Mouse (Mus musculus): ENCODE measurements around the gene Zswim4. TPM values are rescaled to one million over a fixed set of nuclear protein-coding genes. Genes with fewer than 3 reads are reported as not detected.
A peak's percentile ranks its signal among the peaks of the same experiment; 100 is the strongest.

Gene Zswim4
- polyA plus RNA-seq, 1 experiment from 2014 or later: 7.6 TPM

- peaks cover 66% of the 10 kb centered on the region for H3K36me3 ChIP-seq
- H3K9ac ChIP-seq: peak overlapping the region; percentile 85; the same call in 1 of the 2 replicates
- 0 out of 2 replicates have a peak overlapping the region, but pooled peaks have one; percentile 92 for H3K27ac ChIP-seq
- WGBS: 84% methylated on average over 3 of the region's 3 CpGs
- H3K27me3 ChIP-seq: no peaks in the 10 kb centered on the region
- peak overlapping the region; percentile 98 for H3K4me2 ChIP-seq
- H3K4me3 ChIP-seq: peak overlapping the region; percentile 83
- H3K4me1 ChIP-seq (replicated peaks): peaks cover 17% of the 10 kb centered on the region
- H3K9me3 ChIP-seq (replicated peaks): no peaks in the 10 kb centered on the region
- no peak for ATAC-seq (replicated peaks; ENCODE audit: insufficient number of reproducible peaks, insufficient read depth, low FRiP score, low read depth)
Observed at GRCm38 (mm10) chr8:84255858-84256257, 19.0 kb upstream of the Zswim4 start.

GRCm38 (mm10) chr8:84249257-84250170 is 12.7 kb upstream of the Zswim4 start, which contains the start of gene D8Ertd738e:
D8Ertd738e (minus strand) TSS chr8:84249719.
- Histone ChIP-seq H3K36me3 (peaks cover 71% of the 10 kb centered on the region), H3K4me3 (peak within 1 kb of the TSS; percentile 88), H3K9me3 (replicated peaks) (no peaks in the 10 kb centered on the region), H3K4me1 (replicated peaks) (peaks cover 5% of the 10 kb centered on the region), H3K9ac (peak within 1 kb of the TSS; percentile 85), H3K27me3 (no peaks in the 10 kb centered on the region), H3K4me2 (peak within 1 kb of the TSS; percentile 64), H3K27ac (peak within 1 kb of the TSS; percentile 83)
- peak; percentile 90 for ATAC-seq (replicated peaks; ENCODE audit: insufficient number of reproducible peaks, insufficient read depth, low FRiP score, low read depth)
- WGBS: 3% methylated on average over 52 of the region's 52 CpGs

DNA sequence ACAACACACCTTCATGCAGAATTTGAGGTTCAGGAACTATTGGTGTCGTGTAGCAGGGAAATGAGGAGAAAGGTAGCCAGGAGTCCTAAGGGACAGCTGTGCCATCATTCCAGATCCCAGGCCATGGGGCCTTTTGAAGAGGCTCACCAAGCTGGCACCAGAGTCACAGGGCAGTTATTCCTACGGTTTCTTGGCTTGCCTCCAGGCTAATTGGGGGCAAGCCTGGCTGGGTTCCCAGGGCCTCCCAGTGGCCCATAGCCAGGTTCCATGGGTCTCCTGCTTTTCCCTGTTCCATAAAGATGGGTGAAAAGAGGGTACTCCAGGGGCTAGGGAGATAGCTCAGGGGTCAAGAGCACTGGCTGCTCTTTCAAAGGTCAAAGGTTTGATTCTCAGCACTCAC is 5.0 kb upstream of the Zswim4 start:
- H3K4me2 ChIP-seq: no peak overlapping the region
- no peaks in the 10 kb centered on the region for H3K27me3 ChIP-seq
- peaks cover 27% of the 10 kb centered on the region for H3K4me1 ChIP-seq (replicated peaks)
- H3K9ac ChIP-seq: no peak overlapping the region
- WGBS: 38% methylated on average over 2 of the region's 2 CpGs
- H3K27ac ChIP-seq: peak overlapping the region; percentile 65
- no peak for ATAC-seq (replicated peaks; ENCODE audit: insufficient number of reproducible peaks, insufficient read depth, low FRiP score, low read depth)
- no peaks in the 10 kb centered on the region for H3K9me3 ChIP-seq (replicated peaks)
- H3K36me3 ChIP-seq: peaks cover 22% of the 10 kb centered on the region
- no peak overlapping the region for H3K4me3 ChIP-seq

GRCm38 (mm10) chr8:84241167-84241566 is 4.3 kb upstream of the Zswim4 start:
- Histone ChIP-seq H3K36me3 (peaks cover 16% of the 10 kb centered on the region), H3K4me1 (replicated peaks) (peaks cover 29% of the 10 kb centered on the region), H3K27ac (peak overlapping the region; percentile 65), H3K9me3 (replicated peaks) (no peaks in the 10 kb centered on the region), H3K27me3 (no peaks in the 10 kb centered on the region), H3K4me2 (no peak overlapping the region), H3K4me3 (no peak overlapping the region), H3K9ac (no peak overlapping the region)
- WGBS: 38% methylated on average over 6 of the region's 6 CpGs
- ATAC-seq (replicated peaks; ENCODE audit: insufficient number of reproducible peaks, insufficient read depth, low FRiP score, low read depth): no peak

- no peaks in the 10 kb centered on the region for H3K27me3 ChIP-seq
- 15% methylated on average over 19 of the region's 19 CpGs for WGBS
- H3K9ac ChIP-seq: peak overlapping the region; percentile 76
- H3K4me1 ChIP-seq (replicated peaks): peaks cover 38% of the 10 kb centered on the region
- peaks cover 3% of the 10 kb centered on the region; the same call in 1 of the 2 replicates for H3K36me3 ChIP-seq
- H3K9me3 ChIP-seq (replicated peaks): no peaks in the 10 kb centered on the region
- peak overlapping the region; percentile 80 for H3K4me3 ChIP-seq
- H3K27ac ChIP-seq: peak overlapping the region; percentile 84
- H3K4me2 ChIP-seq: peak overlapping the region; percentile 92
- no peak for ATAC-seq (replicated peaks; ENCODE audit: insufficient number of reproducible peaks, insufficient read depth, low FRiP score, low read depth)
Observed at GRCm38 (mm10) chr8:84237542-84238229, 831 bp upstream of the Zswim4 start.

- 2% methylated on average over 22 of the region's 30 CpGs for WGBS
- H3K36me3 ChIP-seq: peaks cover 11% of the 10 kb centered on the region; the same call in 1 of the 2 replicates
- no peaks in the 10 kb centered on the region for H3K27me3 ChIP-seq
- peak overlapping the region; percentile 90 for H3K4me2 ChIP-seq
- peak overlapping the region; percentile 96 for H3K4me3 ChIP-seq
- H3K9me3 ChIP-seq (replicated peaks): no peaks in the 10 kb centered on the region
- peak overlapping the region; percentile 97 for H3K9ac ChIP-seq
- peak; percentile 5 for ATAC-seq (replicated peaks; ENCODE audit: insufficient number of reproducible peaks, insufficient read depth, low FRiP score, low read depth)
- H3K27ac ChIP-seq: peak overlapping the region; percentile 81
- H3K4me1 ChIP-seq (replicated peaks): peaks cover 28% of the 10 kb centered on the region
Observed at GRCm38 (mm10) chr8:84236410-84236997, 351 bp downstream of the Zswim4 start.

DNA sequence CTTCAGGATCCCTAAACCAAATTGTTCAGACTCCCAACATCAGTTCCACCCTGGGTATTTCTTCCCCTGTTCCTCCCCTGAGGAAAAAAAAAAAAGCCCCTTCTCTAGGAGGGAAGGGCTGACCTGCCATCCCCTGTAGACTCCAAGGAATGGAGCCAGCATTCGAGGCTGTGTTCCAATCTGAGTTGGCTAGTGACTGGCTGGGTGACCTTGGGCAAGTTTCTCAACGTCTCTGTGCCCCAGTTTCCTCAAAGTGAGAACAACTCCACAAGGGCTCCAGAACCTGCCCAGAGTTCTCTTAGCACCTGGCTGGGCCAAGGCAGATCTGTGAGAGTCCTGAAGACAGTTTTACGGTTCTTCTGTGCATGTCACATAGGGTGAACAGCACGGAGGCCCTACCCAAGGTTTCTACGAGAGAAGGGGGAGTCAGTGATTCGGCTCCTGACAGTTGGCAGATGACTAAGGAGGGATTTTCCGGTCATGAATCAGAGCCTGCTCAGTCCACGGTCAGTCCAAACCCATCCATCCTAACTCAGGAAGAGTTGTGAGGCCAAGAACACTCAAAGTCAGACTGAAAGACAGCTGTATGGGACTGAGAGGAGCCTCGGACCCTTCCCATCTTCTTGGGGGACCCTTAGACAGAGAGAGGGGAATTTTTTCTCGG is 977 bp downstream of the Zswim4 start:
- Histone ChIP-seq H3K36me3 (peaks cover 15% of the 10 kb centered on the region), H3K4me2 (peak overlapping the region; percentile 90), H3K4me1 (replicated peaks) (peaks cover 22% of the 10 kb centered on the region), H3K27ac (peak overlapping the region; percentile 81; the same call in 1 of the 2 replicates), H3K9ac (peak overlapping the region; percentile 97), H3K4me3 (peak overlapping the region; percentile 96), H3K9me3 (replicated peaks) (no peaks in the 10 kb centered on the region), H3K27me3 (no peaks in the 10 kb centered on the region)
- WGBS: 21% methylated on average over 10 of the region's 10 CpGs
- no peak for ATAC-seq (replicated peaks; ENCODE audit: insufficient number of reproducible peaks, insufficient read depth, low FRiP score, low read depth)

- H3K36me3 ChIP-seq: peaks cover 43% of the 10 kb centered on the region
- 89% methylated on average over 2 of the region's 2 CpGs for WGBS
- no peaks in the 10 kb centered on the region for H3K9me3 ChIP-seq (replicated peaks)
- H3K4me1 ChIP-seq (replicated peaks): peaks cover 18% of the 10 kb centered on the region
- H3K27ac ChIP-seq: no peak overlapping the region
- no peak overlapping the region for H3K9ac ChIP-seq
- H3K27me3 ChIP-seq: no peaks in the 10 kb centered on the region
- ATAC-seq (replicated peaks; ENCODE audit: insufficient number of reproducible peaks, insufficient read depth, low FRiP score, low read depth): no peak
- no peak overlapping the region for H3K4me2 ChIP-seq
- no peak overlapping the region for H3K4me3 ChIP-seq
Observed at GRCm38 (mm10) chr8:84233055-84233454, 3.8 kb downstream of the Zswim4 start.

DNA sequence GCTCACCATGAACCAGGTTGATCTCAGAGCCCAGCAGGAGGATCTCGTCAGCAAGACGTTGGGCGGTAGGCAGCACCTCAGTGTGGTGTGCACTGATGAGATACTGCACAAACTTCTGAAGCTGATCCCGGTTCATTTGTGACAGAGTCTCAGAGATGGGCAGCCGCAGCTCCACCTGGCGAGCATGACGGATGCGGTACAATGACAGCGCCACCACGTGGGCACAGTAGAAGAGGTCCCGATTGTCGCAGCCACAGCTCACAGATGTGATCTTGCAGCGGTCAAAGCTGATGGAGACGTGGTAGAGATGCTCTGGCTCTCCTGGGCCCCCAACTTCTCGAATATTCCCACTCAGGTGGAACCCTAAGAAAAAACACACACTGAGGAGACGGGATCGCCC is 6.1 kb downstream of the Zswim4 start:
- 77% methylated on average over 17 of the region's 17 CpGs for WGBS

DNA sequence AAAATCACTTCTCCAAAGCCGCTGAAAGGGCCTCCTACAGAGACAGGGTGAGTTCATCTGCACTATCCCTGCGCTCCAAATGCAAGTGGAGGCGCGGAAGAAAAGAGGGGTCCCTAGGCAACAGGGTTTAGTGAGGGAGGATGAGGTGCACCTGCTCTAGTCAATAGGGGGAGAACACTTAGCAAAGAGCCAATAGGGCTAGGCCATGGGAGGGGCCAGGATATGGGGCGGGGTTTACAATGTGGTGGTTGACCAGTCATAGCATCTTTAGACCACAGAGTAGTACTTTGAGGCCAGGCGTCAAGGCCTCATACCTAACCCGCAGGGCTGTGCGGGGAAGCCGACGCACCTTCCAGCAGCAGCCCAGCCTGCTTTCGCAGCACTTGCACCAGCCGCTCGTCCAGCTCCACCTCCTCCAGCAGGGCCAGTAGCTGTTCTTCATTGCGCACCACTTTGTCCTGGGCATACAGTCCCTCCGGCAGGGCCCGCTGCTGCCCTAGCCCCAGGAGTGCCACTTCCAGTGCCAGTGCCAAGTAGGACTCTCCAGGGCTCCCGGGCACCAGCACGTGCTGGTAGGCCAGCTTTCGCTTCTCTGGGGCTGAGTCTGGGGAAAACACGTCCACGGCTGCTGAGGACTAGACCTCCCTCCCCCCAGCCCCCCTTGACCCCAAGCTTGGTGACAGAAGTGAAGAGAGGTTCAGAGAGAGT is 13.4 kb downstream of the Zswim4 start:
- no peaks in the 10 kb centered on the region for H3K9me3 ChIP-seq (replicated peaks)
- H3K9ac ChIP-seq: no peak overlapping the region
- 84% methylated on average over 21 of the region's 21 CpGs for WGBS
- no peak overlapping the region for H3K27ac ChIP-seq
- no peaks in the 10 kb centered on the region for H3K27me3 ChIP-seq
- ATAC-seq (replicated peaks; ENCODE audit: insufficient number of reproducible peaks, insufficient read depth, low FRiP score, low read depth): no peak
- no peak overlapping the region for H3K4me3 ChIP-seq
- H3K4me2 ChIP-seq: no peak overlapping the region
- peaks cover 85% of the 10 kb centered on the region for H3K36me3 ChIP-seq
- H3K4me1 ChIP-seq (replicated peaks): no peaks in the 10 kb centered on the region

More for the DNA sequence above, 6.1 kb downstream of the Zswim4 start:
- no peak overlapping the region for H3K9ac ChIP-seq
- no peak for ATAC-seq (replicated peaks; ENCODE audit: insufficient number of reproducible peaks, insufficient read depth, low FRiP score, low read depth)
- H3K27ac ChIP-seq: no peak overlapping the region
- no peaks in the 10 kb centered on the region for H3K27me3 ChIP-seq
- H3K4me2 ChIP-seq: no peak overlapping the region
- H3K36me3 ChIP-seq: peaks cover 65% of the 10 kb centered on the region
- H3K4me1 ChIP-seq (replicated peaks): peaks cover 5% of the 10 kb centered on the region
- no peaks in the 10 kb centered on the region for H3K9me3 ChIP-seq (replicated peaks)
- no peak overlapping the region for H3K4me3 ChIP-seq

All from heart, embryonic 15.5 days (tissue).